Mouse (Mus musculus) gastrocnemius, postnatal 25 days (tissue): Measurements from ENCODE around the gene L1cam. TPM values are rescaled to one million over a fixed set of nuclear protein-coding genes. Genes with fewer than 3 reads are reported as not detected.
A peak's percentile ranks its signal among the peaks of the same experiment; 100 is the strongest.

Experiments
- DNase-seq: peaks from one replicate; pipeline ENCODE4 v3.0.0; 2022
- long read RNA-seq, 2 experiments: library from polyadenylated mRNA; stranded (forward); transcript quantifications; one replicate each; pipeline ENCODE4 v2.0.0; 2021
- total RNA-seq, 2 experiments: library from RNA; stranded (reverse); gene quantifications; 1 replicate in 1 of 2; 2 replicates in 1 of 2; pipeline ENCODE4 v1.2.3; 2021

Gene L1cam
- total RNA-seq, result 1 to 10 TPM; 1.2 to 2.3 TPM
- long read RNA-seq, experiment 1, result 0 reads
- long read RNA-seq, experiment 2, result 0 reads

DNA sequence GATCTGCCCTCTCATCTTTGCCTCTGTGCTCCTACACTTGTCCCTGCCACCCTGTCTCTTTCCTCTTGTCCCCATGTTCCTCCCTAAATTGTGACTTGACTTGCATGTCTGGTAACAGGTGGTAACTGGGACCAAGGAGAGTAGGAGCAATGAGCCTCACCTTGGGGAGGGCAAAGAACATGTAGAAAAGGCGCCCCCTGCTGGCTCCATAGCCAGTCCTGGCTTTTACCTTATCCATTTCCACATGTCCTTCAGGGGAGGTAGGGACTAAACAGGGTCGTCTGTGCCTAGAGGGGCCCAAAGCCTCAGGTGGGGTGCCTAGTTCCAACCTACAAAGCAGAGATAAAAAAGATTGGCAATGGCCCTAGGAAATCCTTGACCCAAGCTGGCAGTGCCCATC lies at the start of gene L1cam:
Gene L1cam (minus strand): TSS at position 387 of the 400 bp plus-strand sequence.
- DNase-seq, result no peak

- DNase-seq, result no peak
Measured at GRCm38 (mm10) chrX:73942294-73942693, 46.4 kb upstream of the L1cam start.

DNA sequence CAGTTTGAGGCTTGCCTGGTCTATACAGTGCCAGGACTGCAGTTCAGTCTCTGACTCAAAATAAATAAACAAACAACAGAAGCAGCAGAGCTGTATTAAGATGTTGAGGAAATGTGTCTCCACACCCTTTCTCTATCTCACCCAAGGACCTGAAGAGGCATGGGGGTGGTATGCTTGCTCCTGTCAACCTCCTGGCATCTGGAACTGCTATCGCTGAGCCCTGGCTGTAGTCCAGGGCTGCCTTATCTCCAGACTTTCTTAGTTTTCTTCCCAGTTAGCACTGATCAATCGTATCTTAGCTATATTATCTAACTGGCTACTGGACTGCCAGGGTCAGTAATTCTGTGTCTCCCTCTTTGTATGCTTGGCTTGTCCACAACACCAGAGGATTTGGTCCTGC lies 46.0 kb upstream of the L1cam start:
- DNase-seq, result no peak

DNA sequence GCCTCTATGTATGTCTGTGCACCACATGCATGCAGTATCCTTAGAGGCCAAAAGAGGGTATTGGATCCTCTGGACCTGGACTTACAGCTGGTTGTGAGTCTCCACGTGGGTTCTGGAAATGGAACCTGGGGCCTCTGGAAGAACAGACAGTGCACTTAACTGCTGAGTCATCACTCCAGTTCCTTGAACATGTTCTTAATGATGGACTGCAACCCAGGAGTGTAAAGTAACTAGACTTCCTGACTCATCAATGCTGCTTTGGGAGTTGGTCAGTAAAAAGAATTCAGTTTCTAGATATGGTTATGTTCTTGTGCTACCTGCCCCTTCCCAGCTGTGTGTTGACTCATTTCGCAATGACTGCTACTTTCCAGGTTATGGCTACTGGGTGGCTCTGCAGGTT lies 36.0 kb upstream of the L1cam start:
- DNase-seq, result no peak

GRCm38 (mm10) chrX:73930402-73931062 lies 34.6 kb upstream of the L1cam start, which contains the start of gene Renbp:
Gene Renbp (minus strand): TSS chrX:73930850.
- DNase-seq, result peak; percentile 60

DNA sequence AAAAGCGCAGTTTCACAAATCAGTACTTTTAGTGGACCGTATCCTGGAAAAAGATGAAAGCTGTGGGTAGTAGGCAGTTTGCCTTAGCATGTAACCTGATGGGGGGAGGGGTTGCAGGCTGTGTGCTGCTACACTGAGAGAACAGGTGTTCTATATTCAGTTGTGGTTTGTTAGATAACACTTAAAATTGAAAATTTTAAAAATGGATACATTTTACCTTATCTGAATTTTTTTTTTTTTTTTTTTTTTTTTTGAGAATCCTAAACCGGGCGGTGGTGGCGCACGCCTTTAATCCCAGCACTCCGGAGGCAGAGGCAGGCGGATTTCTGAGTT lies 26.6 kb upstream of the L1cam start:
- DNase-seq, result no peak

- peak; percentile 86 for DNase-seq
Measured at GRCm38 (mm10) chrX:73921823-73922549, 26.1 kb upstream of the L1cam start, which contains the start of the genes Arhgap4 and Naa10. Gene Arhgap4 (minus strand): TSS chrX:73921870. Gene Naa10 (minus strand): TSS chrX:73921944.

- DNase-seq, result no peak
Measured at GRCm38 (mm10) chrX:73921285-73921822, 25.4 kb upstream of the L1cam start.

- no peak for DNase-seq
Measured at GRCm38 (mm10) chrX:73918631-73919030, 22.7 kb upstream of the L1cam start.

GRCm38 (mm10) chrX:73916945-73917344 lies 21.0 kb upstream of the L1cam start:
- no peak for DNase-seq

GRCm38 (mm10) chrX:73914827-73915703 lies 19.2 kb upstream of the L1cam start:
- DNase-seq, result peak; percentile 90

DNA sequence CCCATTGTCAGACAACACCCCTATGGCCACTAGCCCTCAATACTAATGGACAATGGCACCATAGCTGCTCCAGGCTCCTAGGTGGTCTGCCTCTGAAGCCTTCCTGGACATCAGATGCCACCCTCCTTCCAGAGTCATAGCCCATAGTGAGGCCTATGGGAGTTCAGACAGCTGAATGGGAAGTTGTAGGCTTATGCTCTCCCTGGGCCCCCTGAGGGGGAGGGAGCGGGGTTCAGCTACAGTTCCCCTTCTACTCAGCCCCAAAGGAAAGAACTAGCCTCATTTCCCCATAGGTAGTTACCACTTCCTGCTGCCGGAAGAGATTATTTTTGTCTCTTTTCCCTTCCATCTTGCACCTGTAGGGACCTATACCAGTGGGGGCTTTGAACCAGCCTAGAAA lies 15.7 kb upstream of the L1cam start:
- DNase-seq, result no peak

GRCm38 (mm10) chrX:73911156-73911555 lies 15.3 kb upstream of the L1cam start:
- no peak for DNase-seq

GRCm38 (mm10) chrX:73910451-73910850 lies 14.5 kb upstream of the L1cam start:
- DNase-seq, result no peak

DNA sequence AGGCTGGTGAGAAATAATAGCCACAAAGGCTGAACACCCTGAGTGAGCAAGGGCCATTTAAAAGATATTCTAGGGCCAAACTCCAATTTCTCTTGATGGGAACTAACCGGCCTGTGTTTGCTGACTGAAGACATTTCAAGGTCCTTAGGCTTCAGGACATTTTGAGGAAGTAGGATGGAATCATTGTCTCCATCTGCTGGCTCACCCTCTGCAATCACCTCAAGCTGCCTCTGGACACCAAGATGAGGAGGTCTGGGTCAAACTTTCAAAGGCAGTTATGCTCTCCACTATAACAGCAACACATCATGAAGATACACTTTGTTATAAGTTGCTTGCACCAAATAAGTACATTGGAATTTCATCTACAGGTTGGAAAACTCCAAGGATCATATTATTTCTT lies 14.1 kb upstream of the L1cam start:
- DNase-seq, result no peak

GRCm38 (mm10) chrX:73897959-73898358 lies 2.1 kb upstream of the L1cam start:
- no peak for DNase-seq

DNA sequence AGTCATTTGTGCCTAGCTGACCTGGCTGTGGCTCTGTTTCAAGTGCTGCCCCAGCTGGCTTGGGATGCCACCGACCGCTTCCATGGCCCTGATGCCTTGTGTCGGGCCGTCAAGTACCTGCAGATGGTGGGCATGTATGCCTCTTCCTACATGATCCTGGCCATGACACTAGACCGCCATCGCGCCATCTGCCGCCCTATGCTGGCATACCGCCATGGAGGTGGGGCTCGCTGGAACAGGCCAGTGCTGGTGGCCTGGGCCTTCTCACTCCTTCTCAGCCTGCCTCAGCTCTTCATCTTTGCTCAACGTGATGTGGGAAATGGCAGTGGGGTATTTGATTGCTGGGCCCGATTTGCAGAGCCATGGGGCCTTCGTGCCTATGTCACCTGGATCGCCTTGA lies 3.1 kb downstream of the L1cam start:
- DNase-seq, result no peak

GRCm38 (mm10) chrX:73891551-73892152 lies 4.3 kb downstream of the L1cam start, which contains the start of gene Avpr2:
Gene Avpr2 (plus strand): TSS chrX:73892102.
- DNase-seq, result no peak

DNA sequence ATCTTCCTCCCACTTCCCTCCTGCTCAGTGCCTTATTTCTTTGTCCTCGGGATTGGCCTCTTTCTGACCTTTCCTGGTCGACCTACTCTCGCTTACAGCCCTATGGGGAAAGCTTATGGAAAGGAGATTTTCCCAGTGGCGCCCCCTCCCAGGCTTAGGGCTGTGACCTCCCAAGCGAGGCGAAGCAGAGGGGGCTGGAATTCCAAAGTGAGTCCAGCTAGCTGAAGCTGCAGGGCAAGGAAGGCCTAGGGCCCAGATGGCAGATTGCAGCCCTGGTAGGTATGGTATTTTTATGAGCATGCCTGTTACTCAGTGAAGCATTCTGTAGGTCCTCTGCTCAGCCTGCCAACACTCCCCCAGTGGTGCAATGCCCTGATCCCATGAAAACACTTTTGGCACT lies 14.4 kb downstream of the L1cam start:
- no peak for DNase-seq

GRCm38 (mm10) chrX:73881036-73881427 lies 14.9 kb downstream of the L1cam start:
- DNase-seq, result no peak

DNA sequence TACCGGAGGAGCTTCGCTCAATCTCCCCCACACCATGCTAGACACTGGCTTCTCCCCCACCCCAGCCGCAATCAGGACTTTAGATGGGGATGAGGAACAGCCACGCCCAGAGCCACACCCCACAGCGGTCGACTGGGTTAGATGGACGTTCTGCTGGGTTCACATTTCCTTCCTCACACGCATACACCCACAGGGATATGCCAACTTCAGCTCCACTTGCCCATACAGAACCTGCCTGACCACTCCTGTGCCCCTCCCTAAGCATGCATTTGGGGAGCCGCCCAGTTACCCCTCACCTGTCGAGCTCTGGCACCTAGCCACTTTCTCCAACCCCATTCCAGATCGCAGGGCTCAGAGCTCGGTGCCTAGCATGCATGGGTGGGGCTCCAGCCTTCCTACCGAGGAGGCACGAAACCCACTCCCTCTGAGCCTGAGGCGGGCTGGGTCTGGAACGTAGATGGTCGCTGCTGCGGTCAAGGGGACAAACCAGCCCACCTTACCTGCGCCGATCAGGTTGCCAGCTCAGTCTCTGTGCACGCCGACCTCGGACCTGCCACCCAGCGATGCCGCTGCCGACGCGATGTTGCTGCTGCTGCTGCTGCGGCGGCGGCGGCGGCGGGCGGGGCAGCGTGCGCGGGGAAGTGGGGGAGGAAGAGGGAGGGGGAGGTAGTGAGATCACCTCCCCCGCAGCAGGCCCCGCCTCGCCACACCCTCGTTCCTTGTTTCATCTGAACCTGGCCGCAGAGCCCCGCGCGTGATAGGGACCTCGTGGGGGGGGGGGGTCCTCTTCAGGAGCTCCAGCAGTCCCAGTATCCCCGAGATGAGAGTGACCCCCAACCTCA lies 15.5 kb downstream of the L1cam start:
- DNase-seq, result no peak
